Mouse (Mus musculus) kidney, postnatal 0 days (tissue): ENCODE data around the gene Nell1. TPM values are rescaled to one million over a fixed set of nuclear protein-coding genes. Genes with fewer than 3 reads are reported as not detected.
"Not testable (repeated sequence)": the region's sequence is repeated elsewhere in the genome, so short reads cannot be mapped to it uniquely, and the experiment has no call there.

Source experiments
- ATAC-seq: fragments of 200-750 bp; cut with Nextera tagmentation; replicated peaks from 2 replicates; pipeline ENCODE4 v1.8.0; 2017; ENCODE audit warnings: low read depth, moderate number of reproducible peaks, moderate TSS enrichment, moderate library complexity; ENCODE audit not compliant: low FRiP score
- DNase-seq: peaks from one replicate; pipeline ENCODE4 v3.0.0-alpha.2; 2016; ENCODE audit warnings: low spot score
- H3K27ac ChIP-seq: fragments of 300-500 bp; sonication (generic); 2 replicates; pipeline ENCODE4 v1.5.1; 2014; ENCODE audit warnings: mild to moderate bottlenecking
- H3K27me3 ChIP-seq: fragments of 300-500 bp; sonication (generic); 2 replicates; pipeline ENCODE4 v1.6.1; 2014; ENCODE audit warnings: low read length, mixed read lengths; ENCODE audit not compliant: insufficient read depth
- H3K36me3 ChIP-seq: fragments of 300-500 bp; sonication (generic); 2 replicates; pipeline ENCODE4 v1.6.1; 2014; ENCODE audit warnings: low read length, mixed read lengths; ENCODE audit not compliant: insufficient read depth
- H3K4me1 ChIP-seq: fragments of 300-500 bp; sonication (generic); replicated peaks from 2 replicates; pipeline ENCODE4 v1.6.1; 2014; ENCODE audit warnings: antibody characterized with exemption, low read length, mixed read lengths; ENCODE audit not compliant: insufficient read depth
- H3K4me2 ChIP-seq: fragments of 300-500 bp; sonication (generic); 2 replicates; pipeline ENCODE4 v1.6.1; 2014; ENCODE audit warnings: mild to moderate bottlenecking, low read length, moderate library complexity, mixed read lengths
- H3K4me3 ChIP-seq: fragments of 300-500 bp; sonication (generic); replicated peaks from 2 replicates; pipeline ENCODE4 v1.5.1; 2014; ENCODE audit warnings: low read depth, low read length
- H3K9ac ChIP-seq: fragments of 300-500 bp; sonication (generic); 2 replicates; pipeline ENCODE4 v1.6.1; 2014; ENCODE audit warnings: low read depth, low read length
- H3K9me3 ChIP-seq: fragments of 300-500 bp; sonication (generic); replicated peaks from 2 replicates; pipeline ENCODE4 v1.6.1; 2016; ENCODE audit warnings: low read length, inconsistent platforms, mixed read lengths
- CTCF ChIP-seq: IDR thresholded peaks from 2 replicates; pipeline ENCODE4 v1.5.1; 2016; ENCODE audit warnings: antibody characterized with exemption, low read depth, mild to moderate bottlenecking, moderate library complexity
- WGBS: fragments of 180-500 bp; shearing (Covaris S2); extraction: QIAGEN DNeasy Blood & Tissue Kit; methylation state at CpG from one replicate; pipeline ENCODE4 v1.1.7; 2014; 5-methylcytosine and 5-hydroxymethylcytosine counted together
- polyA plus RNA-seq: library from polyadenylated mRNA; unstranded; fragments of >200 nt; fragmentation: Nextera tagmentation; extraction: Ambion mirVana; gene quantifications from 2 replicates; pipeline ENCODE4 v1.2.1, GENCODE M21; 2015

The Nell1 gene
- polyA plus RNA-seq, result 7.4 and 7.7 TPM in 2 replicates

DNA sequence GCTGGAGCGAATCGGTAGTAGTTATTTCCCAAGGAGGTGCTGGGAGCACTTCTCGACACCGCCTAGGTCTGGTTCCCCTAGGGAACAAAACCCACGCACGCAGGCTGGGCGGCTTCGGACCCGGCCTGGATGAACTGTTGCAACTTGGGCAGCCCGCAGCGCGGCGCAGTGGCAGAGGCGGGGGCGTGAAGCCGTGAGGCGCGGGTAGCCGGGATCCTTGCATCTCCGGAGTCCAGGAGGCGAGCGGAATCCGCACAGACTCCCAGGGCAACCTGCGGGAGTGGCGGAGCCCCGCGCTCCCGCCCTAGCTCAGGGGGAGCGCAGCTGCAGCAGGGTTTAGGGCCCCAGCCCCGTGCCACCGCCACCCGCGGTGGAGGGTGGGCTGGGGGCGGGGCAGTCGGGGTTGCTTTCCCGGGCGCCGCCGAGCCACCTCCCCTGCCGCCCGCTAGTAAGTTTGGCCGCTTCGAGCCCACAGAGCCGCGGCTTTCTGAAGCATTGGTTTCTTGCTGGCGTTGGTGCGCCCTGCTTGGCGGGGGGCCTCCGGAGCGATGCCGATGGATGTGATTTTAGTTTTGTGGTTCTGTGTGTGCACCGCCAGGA lies at the start of gene Nell1:
Nell1 (plus strand) TSS at position 24 of the 600 bp plus-strand sequence.
- no peaks in the 10 kb centered on the region for H3K4me1 ChIP-seq
- ATAC-seq (peak; percentile 55), DNase-seq (peak; percentile 25)
- no peak within 1 kb of the TSS for H3K27ac ChIP-seq
- H3K27me3 ChIP-seq, result peaks cover 33% of the 10 kb centered on the region
- TF ChIP-seq CTCF, result no peak
- H3K9me3 ChIP-seq, result no peaks in the 10 kb centered on the region
- 1% methylated on average over 47 of the region's 52 CpGs for WGBS
- no peaks in the 10 kb centered on the region for H3K36me3 ChIP-seq
- peak within 1 kb of the TSS; percentile 49 for H3K4me3 ChIP-seq
- peak within 1 kb of the TSS; percentile 90 for H3K4me2 ChIP-seq
- H3K9ac ChIP-seq, result peak within 1 kb of the TSS; percentile 46

- H3K4me3 ChIP-seq, result no peak overlapping the region
- no peak overlapping the region for H3K9ac ChIP-seq
- no peaks in the 10 kb centered on the region for H3K36me3 ChIP-seq
- no peaks in the 10 kb centered on the region for H3K4me1 ChIP-seq
- TF ChIP-seq CTCF, result no peak
- no peak overlapping the region for H3K27ac ChIP-seq
- no peaks in the 10 kb centered on the region for H3K27me3 ChIP-seq
- no peaks in the 10 kb centered on the region for H3K9me3 ChIP-seq
- DNase-seq, result no peak
- no peak overlapping the region for H3K4me2 ChIP-seq
- 51% methylated on average over 3 of the region's 3 CpGs for WGBS
- no peak for ATAC-seq
Observed at GRCm38 (mm10) chr7:49928571-49928970, 46.1 kb upstream of the Nell1 start.

GRCm38 (mm10) chr7:49929999-49930398 lies 44.7 kb upstream of the Nell1 start:
- no peak overlapping the region for H3K9ac ChIP-seq
- no peaks in the 10 kb centered on the region for H3K27me3 ChIP-seq
- peak; percentile 42; the same call in 1 of the 2 replicates for ATAC-seq
- no peak overlapping the region for H3K4me2 ChIP-seq
- H3K27ac ChIP-seq, result no peak overlapping the region
- no peaks in the 10 kb centered on the region for H3K36me3 ChIP-seq
- no peak for TF ChIP-seq CTCF
- no peaks in the 10 kb centered on the region for H3K4me1 ChIP-seq
- no peak for DNase-seq
- WGBS, result 29% methylated on average over 4 of the region's 4 CpGs
- H3K4me3 ChIP-seq, result no peak overlapping the region
- H3K9me3 ChIP-seq, result no peaks in the 10 kb centered on the region

GRCm38 (mm10) chr7:49933386-49934115 lies 41.1 kb upstream of the Nell1 start:
- not testable (repeated sequence) for H3K9me3 ChIP-seq, H3K4me1 ChIP-seq, H3K27ac ChIP-seq, H3K36me3 ChIP-seq, H3K4me3 ChIP-seq, H3K9ac ChIP-seq, DNase-seq, ATAC-seq, H3K27me3 ChIP-seq, H3K4me2 ChIP-seq
- 84% methylated on average over 14 of the region's 14 CpGs for WGBS

DNA sequence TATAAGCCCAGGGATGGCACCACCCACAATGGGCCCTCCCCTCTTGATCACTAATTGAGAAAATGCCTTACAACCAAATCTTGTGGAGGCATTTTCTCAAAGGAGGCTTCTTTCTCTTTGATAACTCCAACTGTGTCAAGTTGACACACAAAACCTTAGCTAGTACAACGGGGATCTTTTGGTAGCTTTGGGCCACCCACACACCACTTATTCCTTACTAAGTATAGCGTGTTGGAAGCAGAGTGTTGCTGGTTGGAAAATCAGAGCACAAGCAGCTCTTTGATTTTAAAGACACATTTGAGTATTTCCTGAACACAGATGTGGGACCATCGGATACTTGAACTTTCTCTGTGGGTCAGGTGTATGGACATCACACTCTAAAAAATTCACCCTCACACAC lies 37.8 kb upstream of the Nell1 start:
- no peaks in the 10 kb centered on the region for H3K36me3 ChIP-seq
- no peaks in the 10 kb centered on the region for H3K4me1 ChIP-seq
- ATAC-seq (no peak), DNase-seq (no peak)
- H3K27me3 ChIP-seq, result no peaks in the 10 kb centered on the region
- no peak for TF ChIP-seq CTCF
- H3K4me3 ChIP-seq, result no peak overlapping the region
- no peaks in the 10 kb centered on the region for H3K9me3 ChIP-seq
- no peak overlapping the region for H3K9ac ChIP-seq
- WGBS, result 89% methylated on average over 3 of the region's 3 CpGs
- no peak overlapping the region for H3K27ac ChIP-seq
- H3K4me2 ChIP-seq, result no peak overlapping the region

DNA sequence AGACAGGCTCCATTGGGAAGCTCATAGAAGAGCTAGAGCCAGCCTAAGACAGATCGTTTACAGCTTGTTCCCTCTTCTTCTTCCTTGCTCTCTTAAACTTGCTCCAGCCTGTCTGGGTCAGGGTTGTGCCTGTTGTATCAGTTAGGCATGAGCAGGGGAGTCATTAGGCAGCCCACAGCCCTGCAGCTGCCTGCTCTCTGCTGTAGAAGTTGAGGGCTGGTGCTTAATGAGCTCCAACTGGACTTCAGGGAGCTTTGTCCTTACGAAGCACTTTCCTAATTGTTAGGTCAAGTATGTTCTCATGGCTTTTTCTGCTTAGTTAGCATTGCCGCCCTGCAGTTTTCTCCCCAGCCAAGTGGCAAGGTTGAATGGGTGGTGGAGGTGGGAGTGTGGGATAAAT lies 32.6 kb upstream of the Nell1 start:
- no peaks in the 10 kb centered on the region for H3K36me3 ChIP-seq
- H3K4me1 ChIP-seq, result no peaks in the 10 kb centered on the region
- H3K9me3 ChIP-seq, result no peaks in the 10 kb centered on the region
- H3K9ac ChIP-seq, result no peak overlapping the region
- H3K4me2 ChIP-seq, result no peak overlapping the region
- no peak for TF ChIP-seq CTCF
- no peak overlapping the region for H3K27ac ChIP-seq
- H3K27me3 ChIP-seq, result no peaks in the 10 kb centered on the region
- H3K4me3 ChIP-seq, result no peak overlapping the region
- no peak for ATAC-seq
- 46% methylated on average over 3 of the region's 3 CpGs for WGBS
- DNase-seq, result no peak
